Mouse (Mus musculus) G1E (cell line): ENCODE results near the gene Dnajc19. TPM values are rescaled to one million over a fixed set of nuclear protein-coding genes. Genes with fewer than 3 reads are reported as not detected.

Experiments
- ATAC-seq: 2 replicates; pipeline ENCODE4 v1.8.0; 2016; ENCODE audit warnings: mild to moderate bottlenecking; ENCODE audit not compliant: insufficient number of reproducible peaks, poor library complexity, low FRiP score, severe bottlenecking; ENCODE audit errors: extremely low read depth
- DNase-seq: peaks from one replicate; pipeline ENCODE4 v3.0.0; 2012; ENCODE audit warnings: low spot score
- H3K27me3 ChIP-seq: 2 replicates; pipeline ENCODE4 v1.6.1; 2012; ENCODE audit warnings: mild to moderate bottlenecking, low read length, inconsistent platforms; ENCODE audit not compliant: insufficient read depth
- H3K36me3 ChIP-seq: replicated peaks from 2 replicates; pipeline ENCODE3; 2012; ENCODE audit warnings: mild to moderate bottlenecking, inconsistent platforms
- H3K4me1 ChIP-seq: 2 replicates; pipeline ENCODE4 v1.6.1; 2012; ENCODE audit warnings: low read depth, low read length, inconsistent platforms, mixed read lengths; ENCODE audit not compliant: insufficient read depth
- H3K4me3 ChIP-seq: 2 replicates; pipeline ENCODE4 v1.5.1; 2012; ENCODE audit warnings: low read depth, mild to moderate bottlenecking, inconsistent platforms, low read length, moderate library complexity, mixed read lengths
- H3K9me3 ChIP-seq: replicated peaks from 2 replicates; pipeline ENCODE4 v1.6.1; 2012; ENCODE audit warnings: inconsistent platforms
- CTCF ChIP-seq: IDR thresholded peaks from 2 replicates; pipeline ENCODE4 v1.5.1; 2012; ENCODE audit warnings: low read depth, low read length, inconsistent platforms, mixed read lengths
- GATA1 ChIP-seq: IDR thresholded peaks from 2 replicates; pipeline ENCODE4 v1.6.1; 2012; ENCODE audit warnings: borderline replicate concordance, low read length, inconsistent platforms, mixed read lengths
- GATA2 ChIP-seq: IDR thresholded peaks from 2 replicates; pipeline ENCODE4 v1.6.1; 2012; ENCODE audit warnings: low read depth, low read length, inconsistent platforms, borderline replicate concordance
- POLR2AphosphoS5 ChIP-seq: IDR thresholded peaks from 2 replicates; pipeline ENCODE4 v1.6.1; 2012; ENCODE audit warnings: low read depth, low read length, inconsistent platforms; ENCODE audit not compliant: insufficient replicate concordance
- TAL1 ChIP-seq: conservative IDR thresholded peaks from 2 replicates; pipeline ENCODE4 v1.6.1; 2012; ENCODE audit warnings: low read depth, low read length, inconsistent platforms, mixed read lengths
- polyA plus RNA-seq: library from polyadenylated mRNA; stranded (reverse); fragments of >175 nt; gene quantifications from 2 replicates; pipeline ENCODE4 v1.2.3, GENCODE M21; 2012
- total RNA-seq, 2 experiments: library from RNA; stranded (forward) in 1 of 2; stranded (reverse) in 1 of 2; fragments of 200-1000 nt in 1 of 2; fragments of >200 nt in 1 of 2; fragmentation: Nextera tagmentation in 1 of 2; gene quantifications; 2 replicates each; pipeline ENCODE4 v1.2.3; 2014 to 2017

The Dnajc19 gene
- total and polyA plus RNA-seq, 3 experiments = 52.6 to 206 (median 142) TPM

- peaks cover 22% of the 10 kb centered on the region for H3K27me3 ChIP-seq
- no peaks in the 10 kb centered on the region for H3K36me3 ChIP-seq
- H3K4me3 ChIP-seq = no peak overlapping the region
- no peaks in the 10 kb centered on the region for H3K4me1 ChIP-seq
- no peaks in the 10 kb centered on the region for H3K9me3 ChIP-seq
- no peak for TF ChIP-seq GATA1
- no peak for TF ChIP-seq POLR2AphosphoS5
- no peak for TF ChIP-seq GATA2
- no peak for TF ChIP-seq TAL1
- TF ChIP-seq CTCF = no peak
- no peak for DNase-seq
- ATAC-seq = no peak
Measured at GRCm38 (mm10) chr3:34111941-34112685, 31.0 kb upstream of the Dnajc19 start.

- H3K9me3 ChIP-seq = no peaks in the 10 kb centered on the region
- no peaks in the 10 kb centered on the region for H3K36me3 ChIP-seq
- no peak overlapping the region for H3K4me3 ChIP-seq
- DNase-seq (no peak), ATAC-seq (no peak)
- TF ChIP-seq CTCF (no peak), GATA1 (no peak), TAL1 (no peak), GATA2 (no peak), POLR2AphosphoS5 (no peak)
- H3K27me3 ChIP-seq = peaks cover 20% of the 10 kb centered on the region
- peaks cover 2% of the 10 kb centered on the region for H3K4me1 ChIP-seq
Measured at GRCm38 (mm10) chr3:34107631-34108030, 26.5 kb upstream of the Dnajc19 start.

- ATAC-seq = no peak
- no peaks in the 10 kb centered on the region for H3K9me3 ChIP-seq
- TF ChIP-seq POLR2AphosphoS5 = no peak
- no peak for TF ChIP-seq TAL1
- no peak for TF ChIP-seq GATA1
- TF ChIP-seq GATA2 = no peak
- no peak for TF ChIP-seq CTCF
- no peak for DNase-seq
- H3K4me3 ChIP-seq = no peak overlapping the region
- H3K36me3 ChIP-seq = no peaks in the 10 kb centered on the region
- H3K4me1 ChIP-seq = peaks cover 3% of the 10 kb centered on the region
- H3K27me3 ChIP-seq = peaks cover 17% of the 10 kb centered on the region
Measured at GRCm38 (mm10) chr3:34106421-34106820, 25.3 kb upstream of the Dnajc19 start.

- TF ChIP-seq TAL1 = no peak
- no peak for TF ChIP-seq GATA2
- TF ChIP-seq POLR2AphosphoS5 = no peak
- no peak for TF ChIP-seq CTCF
- no peak for TF ChIP-seq GATA1
- ATAC-seq = no peak
- no peak overlapping the region for H3K4me3 ChIP-seq
- H3K9me3 ChIP-seq = no peaks in the 10 kb centered on the region
- H3K36me3 ChIP-seq = no peaks in the 10 kb centered on the region
- H3K27me3 ChIP-seq = peaks cover 22% of the 10 kb centered on the region
- peaks cover 3% of the 10 kb centered on the region for H3K4me1 ChIP-seq
- no peak for DNase-seq
Measured at GRCm38 (mm10) chr3:34103902-34104672, 23.0 kb upstream of the Dnajc19 start.

- no peak overlapping the region for H3K4me3 ChIP-seq
- peaks cover 22% of the 10 kb centered on the region for H3K27me3 ChIP-seq
- peaks cover 3% of the 10 kb centered on the region for H3K4me1 ChIP-seq
- no peaks in the 10 kb centered on the region for H3K36me3 ChIP-seq
- no peak for DNase-seq
- no peaks in the 10 kb centered on the region for H3K9me3 ChIP-seq
- ATAC-seq = no peak
- TF ChIP-seq GATA2 (no peak), TAL1 (no peak), CTCF (no peak), GATA1 (no peak), POLR2AphosphoS5 (no peak)
Measured at GRCm38 (mm10) chr3:34102891-34103290, 21.8 kb upstream of the Dnajc19 start.

- ATAC-seq = peak; percentile 30; the same call in 1 of the 2 replicates
- peaks cover 22% of the 10 kb centered on the region for H3K36me3 ChIP-seq
- peaks cover 64% of the 10 kb centered on the region for H3K4me1 ChIP-seq
- no peak for TF ChIP-seq GATA2
- TF ChIP-seq CTCF = no peak
- no peak for TF ChIP-seq GATA1
- TF ChIP-seq TAL1 = peak; percentile 56; the same call in 1 of the 2 replicates
- no peak for TF ChIP-seq POLR2AphosphoS5
- no peak overlapping the region; the same call in 1 of the 2 replicates for H3K4me3 ChIP-seq
- peak; percentile 17 for DNase-seq
- no peaks in the 10 kb centered on the region for H3K9me3 ChIP-seq
- H3K27me3 ChIP-seq = no peaks in the 10 kb centered on the region
Measured at GRCm38 (mm10) chr3:34083655-34084054, 2.5 kb upstream of the Dnajc19 start.
